Mouse (Mus musculus) small intestine, adult 2 months (tissue): Measurements from ENCODE around the gene Sufu.

ENCODE experiments used
- CTCF ChIP-seq: fragments of 200-500 bp; IDR thresholded peaks from 2 replicates; pipeline ENCODE4 v1.5.1; 2012; ENCODE audit warnings: low read depth, mild to moderate bottlenecking, control low read depth, inconsistent platforms, low read length, moderate library complexity, mixed read lengths; ENCODE audit not compliant: insufficient replicate concordance, insufficient read length; ENCODE audit errors: extremely low read depth
- POLR2A ChIP-seq: fragments of 200-500 bp; IDR thresholded peaks from 2 replicates; pipeline ENCODE4 v1.6.1; 2012; ENCODE audit warnings: low read depth, mild to moderate bottlenecking, control low read depth, inconsistent platforms, low read length, moderate library complexity

- TF ChIP-seq POLR2A (no peak), CTCF (no peak)
These were observed 3.2 kb downstream of the Sufu start for GRCm38 (mm10) chr19:46399886-46400285.
